Mouse (Mus musculus): ENCODE data around the gene Opa3. TPM values are rescaled to one million over a fixed set of nuclear protein-coding genes. Genes with fewer than 3 reads are reported as not detected.
A peak's percentile ranks its signal among the peaks of the same experiment; 100 is the strongest.

The Opa3 gene
- polyA plus RNA-seq (2012; rRNA removed) (8.3 and 9.1 TPM in 2 replicates), polyA plus RNA-seq (2014; fragmentation: Nextera tagmentation; extraction: Ambion mirVana) (12.8 and 14.6 TPM in 2 replicates)

GRCm38 (mm10) chr7:19227883-19228792 is at the start of gene Opa3:
Opa3 (plus strand) TSS chr7:19228334.
- H3K27me3 ChIP-seq (ENCODE audit: control insufficient read depth, insufficient read depth, low read length) = no peaks in the 10 kb centered on the region
- TF ChIP-seq EP300 (IDR thresholded peaks at IDR 0.05; ENCODE audit: low read depth) (peak; percentile 50), CTCF (IDR thresholded peaks at IDR 0.05; ENCODE audit: low read depth) (peak; percentile 83)
- H3K4me3 ChIP-seq (ENCODE audit: insufficient read depth in 1 of 2, low read depth in 2 of 2, low read length in 2 of 2) = peak within 1 kb of the TSS; percentile 81 to 97
- peak within 1 kb of the TSS; percentile 97 for H3K9ac ChIP-seq (replicated peaks)
- peak; percentile 100 for DNase-seq (ENCODE audit: low read depth in 3 of 3, low spot score in 3 of 3)
- no peaks in the 10 kb centered on the region for H3K9me3 ChIP-seq (ENCODE audit: control insufficient read depth, low read length)
- peak; percentile 85 for ATAC-seq (ENCODE audit: insufficient read depth)
- peaks cover 41 to 52% of the 10 kb centered on the region in 2 experiments for H3K4me1 ChIP-seq (replicated peaks; ENCODE audit: control insufficient read depth in 2 of 2, insufficient read depth in 2 of 2, low read length in 1 of 2)
- peak within 1 kb of the TSS; percentile 98 for H3K27ac ChIP-seq
- under 1% methylated on average over 89 of the region's 91 CpGs for WGBS (ENCODE audit: insufficient replicate concordance)
- H3K36me3 ChIP-seq (replicated peaks; ENCODE audit: control insufficient read depth, insufficient read depth, low read depth) = no peaks in the 10 kb centered on the region
- H3K4me2 ChIP-seq (ENCODE audit: low read depth) = peak within 1 kb of the TSS; percentile 97

GRCm38 (mm10) chr7:19178443-19179092 is 49.6 kb upstream of the Opa3 start:
- DNase-seq (ENCODE audit: low read depth in 3 of 3, low spot score in 3 of 3) (peak in 1 of 3 experiments; percentile 47), ATAC-seq (ENCODE audit: insufficient read depth) (no peak; the same call in 1 of the 2 replicates)
- Histone ChIP-seq H3K4me2 (ENCODE audit: low read depth) (peak overlapping the region; percentile 44; the same call in 1 of the 2 replicates), H3K27me3 (ENCODE audit: control insufficient read depth, insufficient read depth, low read length) (peaks cover 54% of the 10 kb centered on the region), H3K27ac (no peak overlapping the region), H3K4me3 (ENCODE audit: insufficient read depth in 1 of 2, low read depth in 2 of 2, low read length in 2 of 2) (0 out of 4 replicates have a peak overlapping the region, but pooled peaks of 1 of the 2 experiments have one; percentile 2), H3K9me3 (ENCODE audit: control insufficient read depth, low read length) (no peaks in the 10 kb centered on the region), H3K4me1 (replicated peaks; ENCODE audit: control insufficient read depth in 2 of 2, insufficient read depth in 2 of 2, low read length in 1 of 2) (peaks cover 11 to 27% of the 10 kb centered on the region in 2 experiments), H3K36me3 (replicated peaks; ENCODE audit: control insufficient read depth, insufficient read depth, low read depth) (no peaks in the 10 kb centered on the region), H3K9ac (replicated peaks) (no peak overlapping the region)
- 3% methylated on average over 27 of the region's 27 CpGs for WGBS (ENCODE audit: insufficient replicate concordance)
- no peak for TF ChIP-seq EP300 (IDR thresholded peaks at IDR 0.05; ENCODE audit: low read depth)
- TF ChIP-seq CTCF (IDR thresholded peaks at IDR 0.05; ENCODE audit: low read depth) = peak; percentile 96

- no peaks in the 10 kb centered on the region for H3K36me3 ChIP-seq (replicated peaks; ENCODE audit: control insufficient read depth, insufficient read depth, low read depth)
- ATAC-seq (ENCODE audit: insufficient read depth) (peak; percentile 34; the same call in 1 of the 2 replicates), DNase-seq (ENCODE audit: low read depth in 3 of 3, low spot score in 3 of 3) (peak in 1 of 3 experiments; percentile 44)
- peaks cover 54% of the 10 kb centered on the region for H3K27me3 ChIP-seq (ENCODE audit: control insufficient read depth, insufficient read depth, low read length)
- H3K9me3 ChIP-seq (ENCODE audit: control insufficient read depth, low read length) = no peaks in the 10 kb centered on the region
- H3K9ac ChIP-seq (replicated peaks) = no peak overlapping the region
- H3K4me3 ChIP-seq (ENCODE audit: insufficient read depth in 1 of 2, low read depth in 2 of 2, low read length in 2 of 2) = peak overlapping the region in 1 of 2 experiments; percentile 16; a peak in 1 of 4 replicates
- TF ChIP-seq EP300 (IDR thresholded peaks at IDR 0.05; ENCODE audit: low read depth) = no peak
- TF ChIP-seq CTCF (IDR thresholded peaks at IDR 0.05; ENCODE audit: low read depth) = peak; percentile 77
- H3K4me2 ChIP-seq (ENCODE audit: low read depth) = peak overlapping the region; percentile 44
- no peak overlapping the region for H3K27ac ChIP-seq
- peaks cover 11 to 27% of the 10 kb centered on the region in 2 experiments for H3K4me1 ChIP-seq (replicated peaks; ENCODE audit: control insufficient read depth in 2 of 2, insufficient read depth in 2 of 2, low read length in 1 of 2)
- WGBS (ENCODE audit: insufficient replicate concordance) = under 1% methylated on average over 32 of the region's 32 CpGs
Measured at GRCm38 (mm10) chr7:19179173-19179572, 49.0 kb upstream of the Opa3 start.

GRCm38 (mm10) chr7:19179936-19180335 is 48.2 kb upstream of the Opa3 start:
- peaks cover 11 to 27% of the 10 kb centered on the region in 2 experiments for H3K4me1 ChIP-seq (replicated peaks; ENCODE audit: control insufficient read depth in 2 of 2, insufficient read depth in 2 of 2, low read length in 1 of 2)
- TF ChIP-seq CTCF (IDR thresholded peaks at IDR 0.05; ENCODE audit: low read depth) = no peak
- no peak for TF ChIP-seq EP300 (IDR thresholded peaks at IDR 0.05; ENCODE audit: low read depth)
- ATAC-seq (ENCODE audit: insufficient read depth) = no peak
- H3K36me3 ChIP-seq (replicated peaks; ENCODE audit: control insufficient read depth, insufficient read depth, low read depth) = no peaks in the 10 kb centered on the region
- H3K9me3 ChIP-seq (ENCODE audit: control insufficient read depth, low read length) = no peaks in the 10 kb centered on the region
- H3K27me3 ChIP-seq (ENCODE audit: control insufficient read depth, insufficient read depth, low read length) = peaks cover 51% of the 10 kb centered on the region
- H3K27ac ChIP-seq = no peak overlapping the region
- WGBS (ENCODE audit: insufficient replicate concordance) = 36% methylated on average over 6 of the region's 6 CpGs
- no peak for DNase-seq (ENCODE audit: low read depth in 3 of 3, low spot score in 3 of 3)
- H3K4me2 ChIP-seq (ENCODE audit: low read depth) = peak overlapping the region; percentile 44
- no peak overlapping the region; the same call in 1 of the 2 replicates for H3K9ac ChIP-seq (replicated peaks)
- peak overlapping the region in 1 of 2 experiments; percentile 16; a peak in 1 of 4 replicates for H3K4me3 ChIP-seq (ENCODE audit: insufficient read depth in 1 of 2, low read depth in 2 of 2, low read length in 2 of 2)

Data from liver, embryonic 14.5 days (tissue).